Mouse (Mus musculus) testis, adult 2 months (tissue): Measurements from ENCODE around the gene Tfr2.

Source experiments
- CTCF ChIP-seq: fragments of 200-500 bp; IDR thresholded peaks from 2 replicates; pipeline ENCODE4 v1.5.1; 2012; ENCODE audit warnings: low read depth, mild to moderate bottlenecking, inconsistent platforms, low read length, moderate library complexity; ENCODE audit not compliant: control insufficient read depth, insufficient read depth, insufficient replicate concordance
- POLR2A ChIP-seq: fragments of 200-500 bp; IDR thresholded peaks from 2 replicates; pipeline ENCODE4 v1.6.1; 2012; ENCODE audit warnings: low read depth, mild to moderate bottlenecking, inconsistent platforms, low read length, moderate library complexity; ENCODE audit not compliant: control insufficient read depth

DNA sequence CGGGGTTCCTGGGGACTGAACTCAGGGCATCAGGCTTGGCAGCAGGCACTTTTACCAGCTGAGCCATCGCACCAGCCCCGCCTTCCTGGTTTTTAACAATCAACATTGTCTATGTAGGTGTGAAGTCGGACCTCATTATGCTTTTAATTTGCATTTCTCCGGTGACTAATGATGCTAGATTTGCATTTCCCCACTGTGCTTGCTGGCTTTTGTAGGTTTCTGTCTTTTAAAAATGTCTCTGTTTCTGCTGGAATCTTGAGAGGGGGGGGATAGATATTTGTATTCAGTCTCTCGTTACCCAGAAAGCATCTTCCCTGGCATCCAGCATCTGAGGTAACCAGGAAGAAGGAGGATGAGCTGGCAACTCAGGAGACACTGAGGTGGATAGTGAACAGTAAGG lies 8.1 kb upstream of the Tfr2 start:
- TF ChIP-seq CTCF (no peak), POLR2A (no peak)
